Mouse (Mus musculus) thymus, adult 2 months (tissue): Measurements from ENCODE around the gene Slc5a2. TPM values are rescaled to one million over a fixed set of nuclear protein-coding genes. Genes with fewer than 3 reads are reported as not detected.

Experiments used
- DNase-seq: peaks from one replicate; pipeline ENCODE4 v3.0.0; 2021
- H3K27ac ChIP-seq: fragments of 200-500 bp; 2 replicates; pipeline ENCODE4 v1.5.1; 2012; ENCODE audit warnings: low read length, control low read depth; ENCODE audit not compliant: control insufficient read depth, insufficient read depth
- H3K27me3 ChIP-seq: fragments of 200-500 bp; 2 replicates; pipeline ENCODE4 v1.6.1; 2012; ENCODE audit warnings: mild to moderate bottlenecking, low read length, moderate library complexity, mixed read lengths; ENCODE audit not compliant: control insufficient read depth, insufficient read depth
- H3K36me3 ChIP-seq: fragments of 200-500 bp; 2 replicates; pipeline ENCODE4 v1.6.1; 2012; ENCODE audit warnings: mild to moderate bottlenecking, low read length, moderate library complexity; ENCODE audit not compliant: control insufficient read depth, insufficient read depth
- H3K4me1 ChIP-seq: fragments of 200-500 bp; replicated peaks from 2 replicates; pipeline ENCODE4 v1.6.1; 2012; ENCODE audit warnings: low read length; ENCODE audit not compliant: control insufficient read depth, insufficient read depth
- H3K4me3 ChIP-seq: fragments of 200-500 bp; 2 replicates; pipeline ENCODE4 v1.5.1; 2012; ENCODE audit warnings: mild to moderate bottlenecking, low read length, control low read depth, moderate library complexity; ENCODE audit not compliant: control insufficient read depth, insufficient read depth
- CTCF ChIP-seq: fragments of 200-500 bp; IDR thresholded peaks from 2 replicates; pipeline ENCODE4 v1.5.1; 2012; ENCODE audit warnings: mild to moderate bottlenecking, control low read depth, low read length, moderate library complexity, borderline replicate concordance; ENCODE audit not compliant: control insufficient read depth, poor library complexity, insufficient read depth; ENCODE audit errors: extremely low read depth
- POLR2A ChIP-seq: fragments of 200-500 bp; IDR thresholded peaks from 2 replicates; pipeline ENCODE4 v1.6.1; 2012; ENCODE audit warnings: mild to moderate bottlenecking, low read length, control low read depth, moderate library complexity; ENCODE audit not compliant: control insufficient read depth, poor library complexity, insufficient read depth; ENCODE audit errors: extremely low read depth
- WGBS: fragments of 180-500 bp; shearing (Covaris S2); methylation state at CpG from one replicate; pipeline ENCODE4 v1.1.7; 2018; 5-methylcytosine and 5-hydroxymethylcytosine counted together
- polyA plus RNA-seq: library from polyadenylated mRNA; depleted of rRNA; stranded (reverse); fragments of >200 nt; gene quantifications from 2 replicates; pipeline ENCODE4 v1.2.3, GENCODE M21; 2012

Slc5a2 gene
- polyA plus RNA-seq, 1 experiment, result 0.67 TPM

- H3K4me1 ChIP-seq, result peaks cover 9% of the 10 kb centered on the region
- H3K27ac ChIP-seq, result peak within 1 kb of the TSS; percentile 93
- WGBS, result 23% methylated on average over 37 of the region's 37 CpGs
- TF ChIP-seq CTCF (peak; percentile 99), POLR2A (no peak)
- H3K36me3 ChIP-seq, result peaks cover 15% of the 10 kb centered on the region
- DNase-seq, result peak; percentile 81
- peak within 1 kb of the TSS; percentile 88 for H3K4me3 ChIP-seq
- H3K27me3 ChIP-seq, result no peaks in the 10 kb centered on the region
Observed at GRCm38 (mm10) chr7:128236856-128237592, 28.4 kb upstream of the Slc5a2 start, which contains the start of gene Armc5. Gene Armc5 (plus strand): TSS chr7:128237342.

- Histone ChIP-seq H3K4me3 (peak overlapping the region; percentile 88), H3K27ac (peak overlapping the region; percentile 93), H3K27me3 (no peaks in the 10 kb centered on the region), H3K36me3 (peaks cover 16% of the 10 kb centered on the region), H3K4me1 (peaks cover 9% of the 10 kb centered on the region)
- WGBS, result under 1% methylated on average over 25 of the region's 25 CpGs
- DNase-seq, result no peak
- TF ChIP-seq POLR2A, result no peak
- no peak for TF ChIP-seq CTCF
Observed at GRCm38 (mm10) chr7:128237593-128237926, 27.9 kb upstream of the Slc5a2 start.

GRCm38 (mm10) chr7:128237927-128238778, 27.3 kb upstream of the Slc5a2 start, which contains the start of gene 9130023H24Rik:
Gene 9130023H24Rik (minus strand): TSS chr7:128238031.
- peak within 1 kb of the TSS; percentile 88 for H3K4me3 ChIP-seq
- peak; percentile 45 for TF ChIP-seq POLR2A
- TF ChIP-seq CTCF, result peak; percentile 56; the same call in 1 of the 2 replicates
- under 1% methylated on average over 72 of the region's 72 CpGs for WGBS
- H3K36me3 ChIP-seq, result peaks cover 22% of the 10 kb centered on the region
- peaks cover 9% of the 10 kb centered on the region for H3K4me1 ChIP-seq
- no peaks in the 10 kb centered on the region for H3K27me3 ChIP-seq
- DNase-seq, result peak; percentile 100
- peak within 1 kb of the TSS; percentile 93 for H3K27ac ChIP-seq

- Histone ChIP-seq H3K27me3 (no peaks in the 10 kb centered on the region), H3K4me1 (peaks cover 9% of the 10 kb centered on the region), H3K36me3 (peaks cover 24% of the 10 kb centered on the region), H3K4me3 (no peak overlapping the region), H3K27ac (no peak overlapping the region)
- 28% methylated on average over 4 of the region's 4 CpGs for WGBS
- peak; percentile 43 for DNase-seq
- TF ChIP-seq CTCF, result no peak
- TF ChIP-seq POLR2A, result no peak
Observed at GRCm38 (mm10) chr7:128238991-128239390, 26.5 kb upstream of the Slc5a2 start.

GRCm38 (mm10) chr7:128240131-128240784, 25.2 kb upstream of the Slc5a2 start:
- Histone ChIP-seq H3K4me3 (no peak overlapping the region), H3K27ac (no peak overlapping the region), H3K27me3 (no peaks in the 10 kb centered on the region), H3K36me3 (peaks cover 36% of the 10 kb centered on the region), H3K4me1 (peaks cover 9% of the 10 kb centered on the region)
- TF ChIP-seq CTCF (no peak), POLR2A (no peak)
- WGBS, result 96% methylated on average over 27 of the region's 27 CpGs
- DNase-seq, result no peak

- Histone ChIP-seq H3K4me1 (peaks cover 3% of the 10 kb centered on the region), H3K4me3 (no peak overlapping the region), H3K27me3 (no peaks in the 10 kb centered on the region), H3K36me3 (peaks cover 36% of the 10 kb centered on the region), H3K27ac (no peak overlapping the region)
- WGBS, result 98% methylated on average over 16 of the region's 16 CpGs
- DNase-seq, result no peak
- TF ChIP-seq CTCF, result no peak
- no peak for TF ChIP-seq POLR2A
Observed at GRCm38 (mm10) chr7:128242331-128242730, 23.1 kb upstream of the Slc5a2 start.
